Mouse (Mus musculus) kidney, embryonic 14.5 days (tissue): ENCODE measurements around the gene Ran. TPM values are rescaled to one million over a fixed set of nuclear protein-coding genes. Genes with fewer than 3 reads are reported as not detected.
"Not testable (repeated sequence)": the region's sequence is repeated elsewhere in the genome, so short reads cannot be mapped to it uniquely, and the experiment has no call there.

Experiments
- ATAC-seq: fragments of 200-750 bp; cut with Nextera tagmentation; 2 replicates; pipeline ENCODE4 v1.8.0; 2017; ENCODE audit warnings: moderate number of reproducible peaks, mild to moderate bottlenecking, moderate TSS enrichment, moderate library complexity; ENCODE audit not compliant: low FRiP score, low TSS enrichment
- H3K27ac ChIP-seq: fragments of 300-500 bp; sonication (generic); 2 replicates; pipeline ENCODE4 v1.5.1; 2014; ENCODE audit warnings: low read depth, mild to moderate bottlenecking, low read length, moderate library complexity, mixed read lengths
- H3K27me3 ChIP-seq: fragments of 300-500 bp; sonication (generic); 2 replicates; pipeline ENCODE4 v1.6.1; 2014; ENCODE audit warnings: mild to moderate bottlenecking, low read length; ENCODE audit not compliant: control insufficient read depth, insufficient read depth
- H3K36me3 ChIP-seq: fragments of 300-500 bp; sonication (generic); 2 replicates; pipeline ENCODE4 v1.6.1; 2014; ENCODE audit warnings: low read length, mixed read lengths; ENCODE audit not compliant: control insufficient read depth, insufficient read depth
- H3K4me1 ChIP-seq: fragments of 300-500 bp; sonication (generic); 2 replicates; pipeline ENCODE4 v1.6.1; 2014; ENCODE audit warnings: low read length, mixed read lengths; ENCODE audit not compliant: control insufficient read depth, insufficient read depth
- H3K4me2 ChIP-seq: fragments of 300-500 bp; sonication (generic); replicated peaks from 2 replicates; pipeline ENCODE4 v1.6.1; 2014; ENCODE audit warnings: low read depth, mild to moderate bottlenecking, low read length
- H3K4me3 ChIP-seq: fragments of 300-500 bp; sonication (generic); 2 replicates; pipeline ENCODE4 v1.5.1; 2014; ENCODE audit warnings: mild to moderate bottlenecking, low read length
- H3K9ac ChIP-seq: fragments of 300-500 bp; sonication (generic); 2 replicates; pipeline ENCODE4 v1.6.1; 2014; ENCODE audit warnings: low read depth, mild to moderate bottlenecking, low read length, moderate library complexity
- H3K9me3 ChIP-seq: fragments of 300-500 bp; sonication (generic); 2 replicates; pipeline ENCODE4 v1.6.1; 2016; ENCODE audit warnings: low read length; ENCODE audit not compliant: control insufficient read depth
- WGBS: fragments of 180-500 bp; shearing (Covaris S2); extraction: QIAGEN DNeasy Blood & Tissue Kit; methylation state at CpG from one replicate; pipeline ENCODE4 v1.1.7; 2014; 5-methylcytosine and 5-hydroxymethylcytosine counted together
- polyA plus RNA-seq: library from polyadenylated mRNA; unstranded; fragments of >200 nt; fragmentation: Nextera tagmentation; extraction: Ambion mirVana; gene quantifications from 2 replicates; pipeline ENCODE4 v1.2.1, GENCODE M21; 2014

The Ran gene
- polyA plus RNA-seq = 768 and 779 TPM in 2 replicates

- Histone ChIP-seq H3K4me1 (no peaks in the 10 kb centered on the region), H3K4me2 (peak within 1 kb of the TSS; percentile 86), H3K9ac (peak within 1 kb of the TSS; percentile 98), H3K36me3 (peaks cover 24% of the 10 kb centered on the region), H3K4me3 (peak within 1 kb of the TSS; percentile 93), H3K27ac (peak within 1 kb of the TSS; percentile 96), H3K27me3 (no peaks in the 10 kb centered on the region), H3K9me3 (no peaks in the 10 kb centered on the region)
- WGBS = under 1% methylated on average over 82 of the region's 102 CpGs
- peak; percentile 93 for ATAC-seq
Observed at GRCm38 (mm10) chr5:129019497-129020299, at the start of gene Ran. Gene Ran, plus strand, starts transcription at chr5:129020069.

- Histone ChIP-seq H3K9me3 (no peaks in the 10 kb centered on the region; the same call in 1 of the 2 replicates), H3K4me2 (no peak overlapping the region), H3K27ac (no peak overlapping the region), H3K36me3 (no peaks in the 10 kb centered on the region), H3K4me1 (no peaks in the 10 kb centered on the region), H3K27me3 (no peaks in the 10 kb centered on the region), H3K4me3 (no peak overlapping the region), H3K9ac (no peak overlapping the region)
- peak; percentile 35; the same call in 1 of the 2 replicates for ATAC-seq
- 75% methylated on average over 10 of the region's 10 CpGs for WGBS
Observed at GRCm38 (mm10) chr5:128970878-128971277, 49.0 kb upstream of the Ran start.

GRCm38 (mm10) chr5:128971298-128971697 lies 48.6 kb upstream of the Ran start:
- 24% methylated on average over 14 of the region's 14 CpGs for WGBS
- Histone ChIP-seq H3K27ac (no peak overlapping the region), H3K4me2 (no peak overlapping the region), H3K4me3 (no peak overlapping the region), H3K4me1 (no peaks in the 10 kb centered on the region), H3K9me3 (no peaks in the 10 kb centered on the region; the same call in 1 of the 2 replicates), H3K27me3 (no peaks in the 10 kb centered on the region), H3K36me3 (no peaks in the 10 kb centered on the region), H3K9ac (no peak overlapping the region)
- peak; percentile 66; the same call in 1 of the 2 replicates for ATAC-seq

- no peak overlapping the region for H3K4me2 ChIP-seq
- no peaks in the 10 kb centered on the region for H3K36me3 ChIP-seq
- WGBS = 26% methylated on average over 4 of the region's 4 CpGs
- H3K9me3 ChIP-seq = no peaks in the 10 kb centered on the region
- no peaks in the 10 kb centered on the region for H3K27me3 ChIP-seq
- ATAC-seq = no peak
- no peak overlapping the region for H3K9ac ChIP-seq
- no peaks in the 10 kb centered on the region for H3K4me1 ChIP-seq
- H3K4me3 ChIP-seq = no peak overlapping the region
- no peak overlapping the region for H3K27ac ChIP-seq
Observed at GRCm38 (mm10) chr5:128976266-128976665, 43.6 kb upstream of the Ran start.

- not testable (repeated sequence) for H3K36me3 ChIP-seq, H3K27me3 ChIP-seq, H3K27ac ChIP-seq, H3K9me3 ChIP-seq, H3K4me1 ChIP-seq, H3K4me3 ChIP-seq, ATAC-seq, H3K4me2 ChIP-seq, H3K9ac ChIP-seq
- 81% methylated on average over 1 of the region's 1 CpGs for WGBS
Observed at GRCm38 (mm10) chr5:128977466-128977865, 42.4 kb upstream of the Ran start.

GRCm38 (mm10) chr5:128978957-128979356 lies 40.9 kb upstream of the Ran start:
- ATAC-seq = no peak
- H3K36me3 ChIP-seq = no peaks in the 10 kb centered on the region

GRCm38 (mm10) chr5:128980857-128981256 lies 39.0 kb upstream of the Ran start:
- no peaks in the 10 kb centered on the region for H3K9me3 ChIP-seq
- H3K9ac ChIP-seq = no peak overlapping the region
- H3K27me3 ChIP-seq = no peaks in the 10 kb centered on the region
- H3K36me3 ChIP-seq = peaks cover 8% of the 10 kb centered on the region; the same call in 1 of the 2 replicates
- no peak overlapping the region for H3K4me2 ChIP-seq
- H3K4me3 ChIP-seq = no peak overlapping the region
- ATAC-seq = no peak
- 63% methylated on average over 7 of the region's 7 CpGs for WGBS
- H3K4me1 ChIP-seq = no peaks in the 10 kb centered on the region
- no peak overlapping the region for H3K27ac ChIP-seq

More at GRCm38 (mm10) chr5:128978957-128979356, 40.9 kb upstream of the Ran start:
- no peaks in the 10 kb centered on the region for H3K4me1 ChIP-seq
- H3K27me3 ChIP-seq = no peaks in the 10 kb centered on the region
- no peak overlapping the region for H3K4me2 ChIP-seq
- no peak overlapping the region for H3K9ac ChIP-seq
- no peak overlapping the region for H3K4me3 ChIP-seq
- no peaks in the 10 kb centered on the region for H3K9me3 ChIP-seq
- WGBS = 96% methylated on average over 7 of the region's 7 CpGs
- H3K27ac ChIP-seq = no peak overlapping the region

GRCm38 (mm10) chr5:128981607-128982006 lies 38.3 kb upstream of the Ran start:
- H3K9ac ChIP-seq = no peak overlapping the region
- 24% methylated on average over 12 of the region's 12 CpGs for WGBS

GRCm38 (mm10) chr5:128984536-128984935 lies 35.3 kb upstream of the Ran start:
- Histone ChIP-seq H3K27ac (no peak overlapping the region), H3K27me3 (no peaks in the 10 kb centered on the region), H3K4me2 (no peak overlapping the region), H3K4me1 (no peaks in the 10 kb centered on the region), H3K9me3 (no peaks in the 10 kb centered on the region), H3K4me3 (no peak overlapping the region), H3K36me3 (peaks cover 15% of the 10 kb centered on the region; the same call in 1 of the 2 replicates), H3K9ac (no peak overlapping the region)
- WGBS = 93% methylated on average over 6 of the region's 6 CpGs
- ATAC-seq = no peak

More at GRCm38 (mm10) chr5:128981607-128982006, 38.3 kb upstream of the Ran start:
- Histone ChIP-seq H3K36me3 (peaks cover 11% of the 10 kb centered on the region; the same call in 1 of the 2 replicates), H3K27me3 (no peaks in the 10 kb centered on the region), H3K4me3 (no peak overlapping the region), H3K27ac (no peak overlapping the region), H3K9me3 (no peaks in the 10 kb centered on the region), H3K4me2 (no peak overlapping the region), H3K4me1 (no peaks in the 10 kb centered on the region)
- peak; percentile 75 for ATAC-seq
